Mouse (Mus musculus) hindbrain, embryonic 16.5 days (tissue): Measurements from ENCODE around the gene Pofut1. TPM values are rescaled to one million over a fixed set of nuclear protein-coding genes. Genes with fewer than 3 reads are reported as not detected.

ENCODE experiments used
- ATAC-seq: fragments of 200-750 bp; cut with Nextera tagmentation; 2 replicates; pipeline ENCODE4 v1.8.0; 2017; ENCODE audit warnings: moderate TSS enrichment, moderate library complexity
- H3K27ac ChIP-seq: fragments of 300-500 bp; sonication (generic); 2 replicates; pipeline ENCODE4 v1.5.1; 2014; ENCODE audit warnings: low read depth, mild to moderate bottlenecking, control low read depth, low read length, moderate library complexity
- H3K27me3 ChIP-seq: fragments of 300-500 bp; sonication (generic); replicated peaks from 2 replicates; pipeline ENCODE4 v1.6.1; 2014; ENCODE audit warnings: low read length; ENCODE audit not compliant: control insufficient read depth, insufficient read depth
- H3K36me3 ChIP-seq: fragments of 300-500 bp; sonication (generic); 2 replicates; pipeline ENCODE4 v1.6.1; 2014; ENCODE audit warnings: mild to moderate bottlenecking, low read length, moderate library complexity, mixed read lengths; ENCODE audit not compliant: control insufficient read depth, insufficient read depth
- H3K4me1 ChIP-seq: fragments of 300-500 bp; sonication (generic); 2 replicates; pipeline ENCODE4 v1.6.1; 2014; ENCODE audit warnings: low read depth, low read length; ENCODE audit not compliant: control insufficient read depth, insufficient read depth
- H3K4me2 ChIP-seq: fragments of 300-500 bp; sonication (generic); 2 replicates; pipeline ENCODE4 v1.6.1; 2014; ENCODE audit warnings: mild to moderate bottlenecking, low read length, control low read depth, moderate library complexity
- H3K4me3 ChIP-seq: fragments of 300-500 bp; sonication (generic); 2 replicates; pipeline ENCODE4 v1.5.1; 2014; ENCODE audit warnings: mild to moderate bottlenecking, low read length, control low read depth, moderate library complexity
- H3K9ac ChIP-seq: fragments of 300-500 bp; sonication (generic); 2 replicates; pipeline ENCODE4 v1.6.1; 2014; ENCODE audit warnings: low read depth, mild to moderate bottlenecking, control low read depth, low read length, moderate library complexity
- H3K9me3 ChIP-seq: fragments of 300-500 bp; sonication (generic); 2 replicates; pipeline ENCODE4 v1.6.1; 2014; ENCODE audit warnings: mild to moderate bottlenecking, low read length, moderate library complexity; ENCODE audit not compliant: control insufficient read depth
- WGBS: fragments of 180-500 bp; shearing (Covaris S2); extraction: QIAGEN DNeasy Blood & Tissue Kit; methylation state at CpG from one replicate; pipeline ENCODE4 v1.1.7; 2014; 5-methylcytosine and 5-hydroxymethylcytosine counted together
- polyA plus RNA-seq: library from polyadenylated mRNA; unstranded; fragments of >200 nt; fragmentation: Nextera tagmentation; extraction: Ambion mirVana; gene quantifications from 2 replicates; pipeline ENCODE4 v1.2.1, GENCODE M21; 2015

Pofut1 gene
- polyA plus RNA-seq, 1 experiment from 2014 or later = 4.4 TPM

- Histone ChIP-seq H3K36me3 (no peaks in the 10 kb centered on the region), H3K4me1 (peaks cover 17% of the 10 kb centered on the region), H3K4me2 (peak overlapping the region; percentile 81), H3K27ac (no peak overlapping the region), H3K9ac (peak overlapping the region; percentile 94), H3K27me3 (no peaks in the 10 kb centered on the region), H3K9me3 (no peaks in the 10 kb centered on the region), H3K4me3 (peak overlapping the region; percentile 97)
- WGBS = 55% methylated on average over 7 of the region's 7 CpGs
- ATAC-seq = no peak
Observed at GRCm38 (mm10) chr2:153292305-153292861, 51.0 kb downstream of the Pofut1 start.

GRCm38 (mm10) chr2:153295196-153295595 is 53.9 kb downstream of the Pofut1 start:
- no peaks in the 10 kb centered on the region for H3K9me3 ChIP-seq
- no peaks in the 10 kb centered on the region for H3K27me3 ChIP-seq
- no peak overlapping the region for H3K9ac ChIP-seq
- no peak for ATAC-seq
- H3K4me2 ChIP-seq = no peak overlapping the region
- no peak overlapping the region for H3K27ac ChIP-seq
- H3K36me3 ChIP-seq = no peaks in the 10 kb centered on the region
- H3K4me1 ChIP-seq = peaks cover 17% of the 10 kb centered on the region
- WGBS = 92% methylated on average over 4 of the region's 4 CpGs
- H3K4me3 ChIP-seq = no peak overlapping the region

- no peak overlapping the region for H3K27ac ChIP-seq
- H3K4me2 ChIP-seq = no peak overlapping the region
- no peaks in the 10 kb centered on the region for H3K9me3 ChIP-seq
- H3K4me1 ChIP-seq = peaks cover 2% of the 10 kb centered on the region
- WGBS = 79% methylated on average over 4 of the region's 4 CpGs
- H3K27me3 ChIP-seq = no peaks in the 10 kb centered on the region
- H3K4me3 ChIP-seq = no peak overlapping the region
- H3K36me3 ChIP-seq = no peaks in the 10 kb centered on the region
- peak; percentile 62; the same call in 1 of the 2 replicates for ATAC-seq
- H3K9ac ChIP-seq = no peak overlapping the region
Observed at GRCm38 (mm10) chr2:153297771-153298170, 56.4 kb downstream of the Pofut1 start.

GRCm38 (mm10) chr2:153298460-153298859 is 57.1 kb downstream of the Pofut1 start:
- no peaks in the 10 kb centered on the region for H3K9me3 ChIP-seq
- no peaks in the 10 kb centered on the region for H3K27me3 ChIP-seq
- H3K27ac ChIP-seq = no peak overlapping the region
- no peaks in the 10 kb centered on the region; the same call in 1 of the 2 replicates for H3K36me3 ChIP-seq
- no peak overlapping the region for H3K4me2 ChIP-seq
- no peak overlapping the region for H3K4me3 ChIP-seq
- no peak overlapping the region for H3K9ac ChIP-seq
- WGBS = 80% methylated on average over 4 of the region's 4 CpGs
- no peak for ATAC-seq
- no peaks in the 10 kb centered on the region for H3K4me1 ChIP-seq

- Histone ChIP-seq H3K4me1 (no peaks in the 10 kb centered on the region), H3K27me3 (no peaks in the 10 kb centered on the region), H3K27ac (no peak overlapping the region), H3K4me2 (no peak overlapping the region), H3K9me3 (no peaks in the 10 kb centered on the region), H3K9ac (no peak overlapping the region), H3K36me3 (no peaks in the 10 kb centered on the region; the same call in 1 of the 2 replicates), H3K4me3 (no peak overlapping the region)
- ATAC-seq = 0 out of 2 replicates have a peak, but pooled peaks have one; percentile 38
- 71% methylated on average over 4 of the region's 4 CpGs for WGBS
Observed at GRCm38 (mm10) chr2:153298863-153299262, 57.5 kb downstream of the Pofut1 start.

GRCm38 (mm10) chr2:153301123-153301522 is 59.8 kb downstream of the Pofut1 start:
- H3K4me1 ChIP-seq = no peaks in the 10 kb centered on the region; the same call in 1 of the 2 replicates
- H3K4me2 ChIP-seq = no peak overlapping the region
- no peak overlapping the region for H3K27ac ChIP-seq
- no peak overlapping the region for H3K9ac ChIP-seq
- ATAC-seq = no peak
- no peaks in the 10 kb centered on the region for H3K9me3 ChIP-seq
- 94% methylated on average over 5 of the region's 5 CpGs for WGBS
- no peak overlapping the region for H3K4me3 ChIP-seq
- no peaks in the 10 kb centered on the region; the same call in 1 of the 2 replicates for H3K36me3 ChIP-seq
- no peaks in the 10 kb centered on the region for H3K27me3 ChIP-seq

GRCm38 (mm10) chr2:153305240-153305639 is 63.9 kb downstream of the Pofut1 start:
- Histone ChIP-seq H3K4me3 (no peak overlapping the region), H3K4me2 (no peak overlapping the region), H3K27ac (no peak overlapping the region; the same call in 1 of the 2 replicates), H3K4me1 (no peaks in the 10 kb centered on the region; the same call in 1 of the 2 replicates), H3K36me3 (no peaks in the 10 kb centered on the region; the same call in 1 of the 2 replicates), H3K9me3 (no peaks in the 10 kb centered on the region), H3K27me3 (no peaks in the 10 kb centered on the region), H3K9ac (no peak overlapping the region)
- 0 out of 2 replicates have a peak, but pooled peaks have one; percentile 40 for ATAC-seq
- WGBS = 69% methylated on average over 6 of the region's 6 CpGs

GRCm38 (mm10) chr2:153308586-153308985 is 67.3 kb downstream of the Pofut1 start:
- Histone ChIP-seq H3K9ac (no peak overlapping the region), H3K27ac (no peak overlapping the region), H3K4me1 (no peaks in the 10 kb centered on the region; the same call in 1 of the 2 replicates), H3K4me3 (no peak overlapping the region), H3K36me3 (no peaks in the 10 kb centered on the region), H3K4me2 (no peak overlapping the region), H3K27me3 (no peaks in the 10 kb centered on the region), H3K9me3 (no peaks in the 10 kb centered on the region)
- ATAC-seq = no peak
- WGBS = 76% methylated on average over 7 of the region's 7 CpGs

- no peak overlapping the region for H3K9ac ChIP-seq
- no peaks in the 10 kb centered on the region; the same call in 1 of the 2 replicates for H3K4me1 ChIP-seq
- ATAC-seq = no peak
- WGBS = 80% methylated on average over 8 of the region's 8 CpGs
- H3K27me3 ChIP-seq = no peaks in the 10 kb centered on the region
- no peak overlapping the region for H3K27ac ChIP-seq
- H3K4me3 ChIP-seq = no peak overlapping the region
- H3K9me3 ChIP-seq = no peaks in the 10 kb centered on the region
- H3K36me3 ChIP-seq = no peaks in the 10 kb centered on the region
- no peak overlapping the region for H3K4me2 ChIP-seq
Observed at GRCm38 (mm10) chr2:153309106-153309505, 67.8 kb downstream of the Pofut1 start.
